Mouse (Mus musculus) small intestine, adult 2 months (tissue): ENCODE measurements at regions not wholly inside any gene's neighbourhood (a gene's known extent, or its start where the extent isn't known, plus 50 kb on each side); places are given as distances from the start of the nearest gene placed in this dataset.

ENCODE experiments used
- CTCF ChIP-seq: fragments of 200-500 bp; IDR thresholded peaks from 2 replicates; pipeline ENCODE4 v1.5.1; 2012; ENCODE audit warnings: low read depth, mild to moderate bottlenecking, control low read depth, inconsistent platforms, low read length, moderate library complexity, mixed read lengths; ENCODE audit not compliant: insufficient replicate concordance, insufficient read length; ENCODE audit errors: extremely low read depth
- POLR2A ChIP-seq: fragments of 200-500 bp; IDR thresholded peaks from 2 replicates; pipeline ENCODE4 v1.6.1; 2012; ENCODE audit warnings: low read depth, mild to moderate bottlenecking, control low read depth, inconsistent platforms, low read length, moderate library complexity

- TF ChIP-seq CTCF = no peak
- no peak for TF ChIP-seq POLR2A
Observed at GRCm38 (mm10) chr5:119109501-119109900, 549.0 kb downstream of the Med13l start.
